Mouse (Mus musculus): ENCODE data around the gene Nanos2.

DNA sequence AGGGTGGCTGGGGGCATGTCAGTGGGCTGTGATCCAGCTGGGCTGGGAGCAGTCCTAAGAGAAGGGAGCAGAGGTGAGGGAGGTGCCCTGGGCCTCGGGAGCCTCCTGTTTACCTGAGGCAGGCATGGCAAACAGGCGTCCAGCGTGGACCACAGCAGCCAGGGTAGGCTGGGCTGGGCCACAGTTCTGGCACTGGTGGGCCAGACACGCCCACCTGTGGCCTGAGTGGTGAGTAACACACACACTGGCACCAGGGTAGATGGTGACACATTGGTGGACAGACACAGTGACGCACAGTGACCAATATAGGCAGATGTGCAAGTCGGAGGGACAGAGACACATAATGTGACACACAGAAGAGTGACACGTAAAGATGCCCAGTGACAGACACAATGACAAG lies 23.4 kb downstream of the Nanos2 start:
- TF ChIP-seq CTCF (IDR thresholded peaks at IDR 0.05; ENCODE audit: low read depth) (no peak), EP300 (IDR thresholded peaks at IDR 0.05; ENCODE audit: low read depth) (no peak)

Measured in heart, postnatal 0 days (tissue).